Mouse (Mus musculus) liver, embryonic 11.5 days (tissue): ENCODE data around the gene Foxo4. TPM values are rescaled to one million over a fixed set of nuclear protein-coding genes. Genes with fewer than 3 reads are reported as not detected.

Experiments used
- ATAC-seq: fragments of 200-750 bp; cut with Nextera tagmentation; replicated peaks from 2 replicates; pipeline ENCODE4 v1.8.0; 2017; ENCODE audit warnings: moderate number of reproducible peaks, mild to moderate bottlenecking, moderate TSS enrichment, moderate library complexity; ENCODE audit not compliant: low FRiP score
- DNase-seq: peaks from one replicate; pipeline ENCODE4 v3.0.0-alpha.2; 2017; ENCODE audit warnings: low spot score
- H3K27ac ChIP-seq: fragments of 300-500 bp; sonication (generic); 2 replicates; pipeline ENCODE4 v1.5.1; 2014; ENCODE audit warnings: mild to moderate bottlenecking, low read depth, low read length, control low read depth
- H3K27me3 ChIP-seq: fragments of 300-500 bp; sonication (generic); replicated peaks from 2 replicates; pipeline ENCODE4 v1.6.1; 2014; ENCODE audit warnings: low read length, mixed read lengths; ENCODE audit not compliant: control insufficient read depth, insufficient read depth
- H3K36me3 ChIP-seq: fragments of 300-500 bp; sonication (generic); 2 replicates; pipeline ENCODE4 v1.6.1; 2014; ENCODE audit warnings: mild to moderate bottlenecking, low read length, moderate library complexity, mixed read lengths; ENCODE audit not compliant: control insufficient read depth, insufficient read depth
- H3K4me1 ChIP-seq: fragments of 300-500 bp; sonication (generic); replicated peaks from 2 replicates; pipeline ENCODE4 v1.6.1; 2014; ENCODE audit warnings: low read length, mixed read lengths; ENCODE audit not compliant: control insufficient read depth, insufficient read depth
- H3K4me2 ChIP-seq: fragments of 300-500 bp; sonication (generic); 2 replicates; pipeline ENCODE4 v1.6.1; 2014; ENCODE audit warnings: mild to moderate bottlenecking, control low read depth, moderate library complexity
- H3K4me3 ChIP-seq: fragments of 300-500 bp; sonication (generic); 2 replicates; pipeline ENCODE4 v1.5.1; 2014; ENCODE audit warnings: low read depth, low read length, control low read depth
- H3K9ac ChIP-seq: fragments of 300-500 bp; sonication (generic); 2 replicates; pipeline ENCODE4 v1.6.1; 2014; ENCODE audit warnings: low read depth, low read length, control low read depth
- H3K9me3 ChIP-seq: fragments of 300-500 bp; sonication (generic); 2 replicates; pipeline ENCODE4 v1.6.1; 2016; ENCODE audit warnings: low read length, inconsistent platforms, mixed read lengths; ENCODE audit not compliant: control insufficient read depth
- WGBS: fragments of 180-500 bp; shearing (Covaris S2); extraction: QIAGEN DNeasy Blood & Tissue Kit; methylation state at CpG from one replicate; pipeline ENCODE4 v1.1.7; 2014; 5-methylcytosine and 5-hydroxymethylcytosine counted together
- polyA plus RNA-seq: library from polyadenylated mRNA; unstranded; fragments of >200 nt; fragmentation: Nextera tagmentation; extraction: Ambion mirVana; gene quantifications from 2 replicates; pipeline ENCODE4 v1.2.1, GENCODE M21; 2014

Gene Foxo4
- 2.0 and 2.5 TPM in 2 replicates for polyA plus RNA-seq

GRCm38 (mm10) chrX:101253952-101254729 lies at the start of gene Foxo4:
Foxo4 (plus strand) TSS chrX:101254528.
- Histone ChIP-seq H3K27ac (0 out of 2 replicates have a peak within 1 kb of the TSS, but pooled peaks have one; percentile 16), H3K9ac (peak within 1 kb of the TSS; percentile 71), H3K4me2 (peak within 1 kb of the TSS; percentile 66), H3K4me1 (no peaks in the 10 kb centered on the region; the same call in 1 of the 2 replicates), H3K9me3 (no peaks in the 10 kb centered on the region), H3K4me3 (peak within 1 kb of the TSS; percentile 52), H3K36me3 (no peaks in the 10 kb centered on the region), H3K27me3 (no peaks in the 10 kb centered on the region; the same call in 1 of the 2 replicates)
- 13% methylated on average over 46 of the region's 47 CpGs for WGBS
- peak; percentile 92 for ATAC-seq
- peak; percentile 78 for DNase-seq

DNA sequence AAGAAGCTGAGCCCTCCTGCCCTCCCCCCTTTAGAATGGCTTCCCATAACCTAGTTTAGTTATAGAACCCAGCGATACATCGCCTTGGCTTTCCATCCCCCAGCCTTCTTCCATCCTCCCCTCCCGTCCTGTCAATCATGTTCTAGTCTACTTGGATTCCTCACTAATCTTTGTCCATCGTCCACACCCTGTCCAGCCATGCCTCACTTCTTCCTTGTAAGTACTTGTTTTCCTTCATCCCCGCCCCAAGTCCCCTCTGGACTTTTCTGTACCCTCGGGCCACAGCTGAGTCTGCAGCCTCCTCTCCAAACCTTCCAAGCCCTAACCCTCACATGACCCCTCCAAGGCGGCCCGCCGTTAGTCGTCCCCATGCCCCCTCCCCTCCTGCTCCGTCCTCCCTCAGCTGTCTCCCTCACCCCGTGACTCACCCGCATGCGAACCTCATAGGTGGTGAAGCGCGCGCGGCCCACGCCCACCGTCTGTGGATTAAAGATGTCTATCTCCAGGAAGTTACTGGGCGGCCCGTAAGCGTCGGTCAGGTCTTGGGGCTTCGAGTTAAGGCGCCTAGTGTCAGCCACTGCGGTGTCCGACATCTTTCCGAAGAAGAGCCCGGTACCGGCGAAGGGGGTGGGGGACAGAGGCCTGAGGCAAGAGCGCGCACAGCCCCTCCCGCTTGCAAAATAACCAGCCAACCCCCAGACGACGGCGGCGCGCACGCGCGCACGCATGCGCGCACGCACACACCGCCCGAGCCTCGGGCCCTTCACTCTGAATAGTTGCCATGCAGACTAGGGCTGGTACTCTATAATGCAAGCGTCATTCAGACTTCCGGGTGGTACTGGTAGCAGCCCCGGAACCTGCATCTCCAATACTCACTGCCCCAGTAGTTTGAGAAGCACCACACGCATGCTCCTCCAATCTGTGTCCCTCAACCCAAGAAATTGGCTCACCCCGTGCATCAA lies 32.2 kb upstream of the Foxo4 start, which contains the start of gene Snx12:
Gene Snx12, minus strand, starts transcription at position 730 of the 962 bp plus-strand sequence.
- H3K36me3 ChIP-seq: no peaks in the 10 kb centered on the region
- peak within 1 kb of the TSS; percentile 71 for H3K4me2 ChIP-seq
- H3K27me3 ChIP-seq: peaks cover 6% of the 10 kb centered on the region
- H3K9me3 ChIP-seq: no peaks in the 10 kb centered on the region
- WGBS: 16% methylated on average over 55 of the region's 55 CpGs
- DNase-seq (peak; percentile 81), ATAC-seq (peak; percentile 94)
- peak within 1 kb of the TSS; percentile 65 for H3K4me3 ChIP-seq
- no peak within 1 kb of the TSS; the same call in 1 of the 2 replicates for H3K27ac ChIP-seq
- H3K9ac ChIP-seq: peak within 1 kb of the TSS; percentile 67
- H3K4me1 ChIP-seq: no peaks in the 10 kb centered on the region

DNA sequence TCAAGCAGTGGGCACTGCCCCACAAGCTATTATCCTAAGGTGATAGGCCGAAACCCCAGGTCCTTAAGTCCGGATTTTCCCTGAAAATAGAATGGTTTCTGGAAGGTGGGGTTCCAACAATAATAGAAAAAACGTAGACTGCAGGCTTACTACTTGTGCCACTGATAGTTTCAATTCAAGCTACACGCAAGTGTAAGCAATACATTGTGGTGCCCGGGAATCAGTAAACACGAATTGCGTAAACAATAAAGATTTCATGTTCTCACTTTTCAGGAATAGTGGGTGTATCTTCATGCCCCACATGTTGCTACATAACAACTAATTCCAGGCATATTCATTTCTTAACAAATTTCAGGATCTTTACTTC lies 31.5 kb upstream of the Foxo4 start:
- WGBS: 34% methylated on average over 7 of the region's 7 CpGs
- Histone ChIP-seq H3K36me3 (no peaks in the 10 kb centered on the region), H3K4me1 (no peaks in the 10 kb centered on the region), H3K4me3 (peak overlapping the region; percentile 65), H3K9me3 (no peaks in the 10 kb centered on the region), H3K4me2 (peak overlapping the region; percentile 71), H3K27me3 (peaks cover 6% of the 10 kb centered on the region), H3K9ac (no peak overlapping the region), H3K27ac (no peak overlapping the region)
- 0 out of 2 replicates have a peak, but pooled peaks have one; percentile 1 for ATAC-seq
- no peak for DNase-seq

GRCm38 (mm10) chrX:101245011-101245410 lies 9.3 kb upstream of the Foxo4 start:
- WGBS: 19% methylated on average over 1 of the region's 1 CpGs
- Histone ChIP-seq H3K4me1 (no peaks in the 10 kb centered on the region), H3K9me3 (no peaks in the 10 kb centered on the region), H3K27me3 (peaks cover 6% of the 10 kb centered on the region; the same call in 1 of the 2 replicates), H3K36me3 (no peaks in the 10 kb centered on the region), H3K4me3 (no peak overlapping the region), H3K27ac (no peak overlapping the region), H3K4me2 (no peak overlapping the region), H3K9ac (no peak overlapping the region)
- DNase-seq (no peak), ATAC-seq (no peak)

DNA sequence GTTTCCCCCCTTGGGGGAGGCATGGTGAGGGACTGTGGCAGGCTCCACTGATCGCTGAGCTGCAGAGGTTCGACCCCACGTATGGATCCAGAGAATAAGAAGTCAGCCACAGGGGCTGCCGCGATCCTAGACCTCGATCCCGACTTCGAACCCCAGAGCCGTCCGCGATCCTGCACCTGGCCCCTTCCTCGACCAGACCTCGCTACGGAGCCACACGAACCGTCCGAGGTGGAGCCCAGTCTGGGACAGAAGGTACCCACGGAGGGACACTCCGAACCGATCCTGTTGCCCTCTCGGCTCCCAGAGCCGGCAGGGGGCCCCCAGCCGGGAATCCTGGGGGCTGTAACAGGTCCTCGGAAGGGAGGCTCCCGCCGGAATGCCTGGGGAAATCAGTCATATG lies 412 bp downstream of the Foxo4 start:
- DNase-seq: no peak
- peak; percentile 42 for ATAC-seq
- peak overlapping the region; percentile 66 for H3K4me2 ChIP-seq
- 10% methylated on average over 26 of the region's 26 CpGs for WGBS
- H3K27ac ChIP-seq: 0 out of 2 replicates have a peak overlapping the region, but pooled peaks have one; percentile 16
- no peaks in the 10 kb centered on the region for H3K36me3 ChIP-seq
- H3K4me1 ChIP-seq: no peaks in the 10 kb centered on the region; the same call in 1 of the 2 replicates
- H3K27me3 ChIP-seq: no peaks in the 10 kb centered on the region; the same call in 1 of the 2 replicates
- H3K4me3 ChIP-seq: peak overlapping the region; percentile 52
- peak overlapping the region; percentile 71 for H3K9ac ChIP-seq
- H3K9me3 ChIP-seq: no peaks in the 10 kb centered on the region

DNA sequence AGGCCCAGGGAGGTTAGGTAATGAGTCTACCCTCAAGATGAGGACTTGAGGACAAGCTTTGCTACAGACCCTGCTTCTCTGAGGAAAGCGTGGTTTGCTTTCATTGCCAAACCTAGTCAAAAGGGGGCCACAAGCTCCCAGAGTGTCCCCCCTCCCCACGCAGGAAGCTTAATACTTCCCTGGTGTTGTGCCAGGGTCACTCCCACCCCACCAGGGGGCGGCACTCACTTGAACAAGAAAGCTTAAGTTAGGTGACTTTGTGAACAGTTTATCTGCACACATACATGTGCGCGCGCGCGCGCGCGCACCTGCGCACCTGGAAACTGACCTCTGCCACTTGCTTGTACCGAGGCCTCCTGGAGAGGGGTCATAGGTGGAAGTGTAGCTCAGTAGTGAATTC lies 2.3 kb downstream of the Foxo4 start:
- Histone ChIP-seq H3K27me3 (no peaks in the 10 kb centered on the region; the same call in 1 of the 2 replicates), H3K4me3 (no peak overlapping the region), H3K9ac (no peak overlapping the region), H3K36me3 (no peaks in the 10 kb centered on the region), H3K9me3 (no peaks in the 10 kb centered on the region), H3K4me1 (peaks cover 9% of the 10 kb centered on the region; the same call in 1 of the 2 replicates), H3K27ac (no peak overlapping the region), H3K4me2 (no peak overlapping the region; the same call in 1 of the 2 replicates)
- 78% methylated on average over 13 of the region's 13 CpGs for WGBS
- ATAC-seq (no peak), DNase-seq (no peak)

GRCm38 (mm10) chrX:101260441-101261325 lies 6.4 kb downstream of the Foxo4 start:
- 14% methylated on average over 11 of the region's 13 CpGs for WGBS

More at GRCm38 (mm10) chrX:101260441-101261325, 6.4 kb downstream of the Foxo4 start:
- no peak overlapping the region for H3K9ac ChIP-seq
- H3K27me3 ChIP-seq: no peaks in the 10 kb centered on the region; the same call in 1 of the 2 replicates
- ATAC-seq (peak; percentile 60), DNase-seq (peak; percentile 55)
- H3K4me1 ChIP-seq: peaks cover 9% of the 10 kb centered on the region; the same call in 1 of the 2 replicates
- no peak overlapping the region for H3K4me3 ChIP-seq
- H3K36me3 ChIP-seq: no peaks in the 10 kb centered on the region
- H3K9me3 ChIP-seq: no peaks in the 10 kb centered on the region
- H3K27ac ChIP-seq: peak overlapping the region; percentile 56
- peak overlapping the region; percentile 45 for H3K4me2 ChIP-seq
